Mouse (Mus musculus): ENCODE results near the gene Dcun1d2. TPM values are rescaled to one million over a fixed set of nuclear protein-coding genes. Genes with fewer than 3 reads are reported as not detected.

The Dcun1d2 gene
- total RNA-seq, 1 experiment from 2014 or later: 21.4 TPM

GRCm38 (mm10) chr8:13267566-13267965 is 20.4 kb downstream of the Dcun1d2 start:
- ATAC-seq (replicated peaks; ENCODE audit: low read depth, poor library complexity, severe bottlenecking): no peak

GRCm38 (mm10) chr8:13263376-13263775 is 24.6 kb downstream of the Dcun1d2 start:
- peak; percentile 50 for ATAC-seq (replicated peaks; ENCODE audit: low read depth, poor library complexity, severe bottlenecking)

- peak; percentile 96 for ATAC-seq (replicated peaks; ENCODE audit: low read depth, poor library complexity, severe bottlenecking)
Measured at GRCm38 (mm10) chr8:13254019-13254418, 33.9 kb downstream of the Dcun1d2 start, which contains the start of gene Adprhl1. TSS of gene Adprhl1 (minus strand) at chr8:13254162.

GRCm38 (mm10) chr8:13253413-13253812 is 34.5 kb downstream of the Dcun1d2 start:
- no peak for ATAC-seq (replicated peaks; ENCODE audit: low read depth, poor library complexity, severe bottlenecking)

- ATAC-seq (replicated peaks; ENCODE audit: low read depth, poor library complexity, severe bottlenecking): no peak
Measured at GRCm38 (mm10) chr8:13252837-13253236, 35.1 kb downstream of the Dcun1d2 start.

- ATAC-seq (replicated peaks; ENCODE audit: low read depth, poor library complexity, severe bottlenecking): no peak
Measured at GRCm38 (mm10) chr8:13244343-13244880, 43.5 kb downstream of the Dcun1d2 start.

GRCm38 (mm10) chr8:13242985-13243870 is 44.7 kb downstream of the Dcun1d2 start:
- ATAC-seq (replicated peaks; ENCODE audit: low read depth, poor library complexity, severe bottlenecking): no peak

- ATAC-seq (replicated peaks; ENCODE audit: low read depth, poor library complexity, severe bottlenecking): no peak
Measured at GRCm38 (mm10) chr8:13240691-13241090, 47.2 kb downstream of the Dcun1d2 start.

- no peak for ATAC-seq (replicated peaks; ENCODE audit: low read depth, poor library complexity, severe bottlenecking)
Measured at GRCm38 (mm10) chr8:13240055-13240454, 47.9 kb downstream of the Dcun1d2 start.

GRCm38 (mm10) chr8:13234803-13235202 is 53.1 kb downstream of the Dcun1d2 start:
- ATAC-seq (replicated peaks; ENCODE audit: low read depth, poor library complexity, severe bottlenecking): no peak

GRCm38 (mm10) chr8:13230471-13230870 is 57.5 kb downstream of the Dcun1d2 start:
- no peak for ATAC-seq (replicated peaks; ENCODE audit: low read depth, poor library complexity, severe bottlenecking)

- ATAC-seq (replicated peaks; ENCODE audit: low read depth, poor library complexity, severe bottlenecking): no peak
Measured at GRCm38 (mm10) chr8:13229802-13230201, 58.1 kb downstream of the Dcun1d2 start.

GRCm38 (mm10) chr8:13228923-13229610 is 58.9 kb downstream of the Dcun1d2 start:
- no peak for ATAC-seq (replicated peaks; ENCODE audit: low read depth, poor library complexity, severe bottlenecking)

GRCm38 (mm10) chr8:13227184-13227583 is 60.7 kb downstream of the Dcun1d2 start:
- peak; percentile 36 for ATAC-seq (replicated peaks; ENCODE audit: low read depth, poor library complexity, severe bottlenecking)

GRCm38 (mm10) chr8:13226288-13226687 is 61.6 kb downstream of the Dcun1d2 start:
- no peak for ATAC-seq (replicated peaks; ENCODE audit: low read depth, poor library complexity, severe bottlenecking)

- no peak for ATAC-seq (replicated peaks; ENCODE audit: low read depth, poor library complexity, severe bottlenecking)
Measured at GRCm38 (mm10) chr8:13224426-13224825, 63.5 kb downstream of the Dcun1d2 start.

GRCm38 (mm10) chr8:13218441-13218840 is 69.5 kb downstream of the Dcun1d2 start:
- ATAC-seq (replicated peaks; ENCODE audit: low read depth, poor library complexity, severe bottlenecking): no peak

GRCm38 (mm10) chr8:13217986-13218385 is 69.9 kb downstream of the Dcun1d2 start:
- ATAC-seq (replicated peaks; ENCODE audit: low read depth, poor library complexity, severe bottlenecking): no peak

GRCm38 (mm10) chr8:13217093-13217492 is 70.8 kb downstream of the Dcun1d2 start:
- no peak for ATAC-seq (replicated peaks; ENCODE audit: low read depth, poor library complexity, severe bottlenecking)

- no peak for ATAC-seq (replicated peaks; ENCODE audit: low read depth, poor library complexity, severe bottlenecking)
Measured at GRCm38 (mm10) chr8:13216386-13216785, 71.5 kb downstream of the Dcun1d2 start.
